Mouse (Mus musculus) kidney, embryonic 14.5 days (tissue): ENCODE data around the gene Ank. TPM values are rescaled to one million over a fixed set of nuclear protein-coding genes. Genes with fewer than 3 reads are reported as not detected.
"Not testable (repeated sequence)": the region's sequence is repeated elsewhere in the genome, so short reads cannot be mapped to it uniquely, and the experiment has no call there.

ENCODE experiments used
- ATAC-seq: fragments of 200-750 bp; cut with Nextera tagmentation; 2 replicates; pipeline ENCODE4 v1.8.0; 2017; ENCODE audit warnings: moderate number of reproducible peaks, mild to moderate bottlenecking, moderate TSS enrichment, moderate library complexity; ENCODE audit not compliant: low FRiP score, low TSS enrichment
- H3K27ac ChIP-seq: fragments of 300-500 bp; sonication (generic); 2 replicates; pipeline ENCODE4 v1.5.1; 2014; ENCODE audit warnings: low read depth, mild to moderate bottlenecking, low read length, moderate library complexity, mixed read lengths
- H3K27me3 ChIP-seq: fragments of 300-500 bp; sonication (generic); 2 replicates; pipeline ENCODE4 v1.6.1; 2014; ENCODE audit warnings: mild to moderate bottlenecking, low read length; ENCODE audit not compliant: control insufficient read depth, insufficient read depth
- H3K36me3 ChIP-seq: fragments of 300-500 bp; sonication (generic); 2 replicates; pipeline ENCODE4 v1.6.1; 2014; ENCODE audit warnings: low read length, mixed read lengths; ENCODE audit not compliant: control insufficient read depth, insufficient read depth
- H3K4me1 ChIP-seq: fragments of 300-500 bp; sonication (generic); 2 replicates; pipeline ENCODE4 v1.6.1; 2014; ENCODE audit warnings: low read length, mixed read lengths; ENCODE audit not compliant: control insufficient read depth, insufficient read depth
- H3K4me2 ChIP-seq: fragments of 300-500 bp; sonication (generic); replicated peaks from 2 replicates; pipeline ENCODE4 v1.6.1; 2014; ENCODE audit warnings: low read depth, mild to moderate bottlenecking, low read length
- H3K4me3 ChIP-seq: fragments of 300-500 bp; sonication (generic); 2 replicates; pipeline ENCODE4 v1.5.1; 2014; ENCODE audit warnings: mild to moderate bottlenecking, low read length
- H3K9ac ChIP-seq: fragments of 300-500 bp; sonication (generic); 2 replicates; pipeline ENCODE4 v1.6.1; 2014; ENCODE audit warnings: low read depth, mild to moderate bottlenecking, low read length, moderate library complexity
- H3K9me3 ChIP-seq: fragments of 300-500 bp; sonication (generic); 2 replicates; pipeline ENCODE4 v1.6.1; 2016; ENCODE audit warnings: low read length; ENCODE audit not compliant: control insufficient read depth
- WGBS: fragments of 180-500 bp; shearing (Covaris S2); extraction: QIAGEN DNeasy Blood & Tissue Kit; methylation state at CpG from one replicate; pipeline ENCODE4 v1.1.7; 2014; 5-methylcytosine and 5-hydroxymethylcytosine counted together
- polyA plus RNA-seq: library from polyadenylated mRNA; unstranded; fragments of >200 nt; fragmentation: Nextera tagmentation; extraction: Ambion mirVana; gene quantifications from 2 replicates; pipeline ENCODE4 v1.2.1, GENCODE M21; 2014

Ank gene
- polyA plus RNA-seq, 1 experiment from 2014 or later, result 10.3 TPM

DNA sequence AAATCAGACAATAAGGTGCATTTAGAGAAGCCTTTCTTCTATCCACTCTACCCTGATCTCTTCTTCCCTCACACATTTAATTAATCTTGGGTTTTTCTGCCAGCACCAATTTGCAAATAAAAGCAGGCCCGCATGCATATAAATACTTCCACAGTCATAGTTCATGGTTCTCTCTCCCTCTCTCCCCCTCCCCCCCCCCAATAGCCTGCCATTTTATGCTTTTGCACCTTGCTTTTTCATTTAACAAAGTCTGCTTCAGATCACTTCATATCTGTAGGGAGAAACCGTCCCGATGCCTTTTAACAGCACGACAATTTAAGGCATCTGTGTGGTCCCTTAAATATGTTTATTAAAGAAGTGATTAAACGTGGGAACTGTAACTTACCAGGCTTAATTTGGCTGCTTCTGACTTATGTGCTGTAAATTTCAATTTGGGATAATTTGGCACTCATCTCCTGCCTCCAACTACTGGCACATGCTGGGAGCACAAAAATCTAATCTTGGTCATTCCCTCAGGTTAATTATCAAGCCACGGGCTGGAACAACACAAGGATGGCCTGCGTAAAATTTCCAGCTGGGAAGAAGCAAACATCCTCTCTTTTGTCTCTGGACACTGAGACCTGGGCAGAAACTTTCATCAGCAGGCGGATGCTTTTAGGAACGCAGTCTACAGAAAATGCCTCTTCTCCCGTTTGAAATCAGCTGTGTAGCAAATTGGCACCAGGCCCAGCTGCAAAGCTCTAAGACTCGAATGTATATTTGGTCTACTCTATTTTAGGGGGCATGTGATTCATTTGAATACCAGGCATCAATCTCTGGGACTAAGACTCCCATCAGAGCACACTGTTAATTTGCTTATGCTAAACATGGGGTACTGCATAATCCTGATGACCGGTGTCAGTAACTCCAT is 4.9 kb upstream of the Ank start:
- no peaks in the 10 kb centered on the region for H3K36me3 ChIP-seq
- 58% methylated on average over 12 of the region's 12 CpGs for WGBS
- no peaks in the 10 kb centered on the region for H3K27me3 ChIP-seq
- no peaks in the 10 kb centered on the region; the same call in 1 of the 2 replicates for H3K4me1 ChIP-seq
- no peak for ATAC-seq
- H3K4me3 ChIP-seq, result no peak overlapping the region
- no peak overlapping the region for H3K4me2 ChIP-seq
- no peak overlapping the region for H3K27ac ChIP-seq
- no peaks in the 10 kb centered on the region for H3K9me3 ChIP-seq
- H3K9ac ChIP-seq, result no peak overlapping the region

DNA sequence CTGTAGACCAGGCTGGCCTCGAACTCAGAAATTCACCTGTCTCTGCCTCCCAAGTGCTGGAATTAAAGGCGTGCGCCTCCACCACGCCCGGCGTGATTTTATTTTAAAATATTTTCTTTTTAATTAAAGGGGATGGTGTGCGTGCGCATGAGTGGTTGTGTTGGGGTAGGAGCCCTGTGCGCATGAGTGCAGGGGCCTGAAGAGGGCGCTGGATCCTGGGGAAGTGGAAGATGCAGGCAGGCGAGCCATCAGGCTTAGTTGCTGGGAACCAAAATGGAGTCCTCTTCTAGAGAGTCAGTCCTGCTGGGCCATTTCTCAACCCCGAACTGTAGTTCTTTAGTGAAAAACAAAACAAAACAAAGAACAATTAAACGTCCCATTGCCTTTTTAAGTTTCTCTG is 2.6 kb upstream of the Ank start:
- no peak overlapping the region for H3K4me3 ChIP-seq
- no peak overlapping the region for H3K27ac ChIP-seq
- ATAC-seq, result no peak
- H3K9me3 ChIP-seq, result no peaks in the 10 kb centered on the region
- WGBS, result 92% methylated on average over 13 of the region's 13 CpGs
- H3K27me3 ChIP-seq, result no peaks in the 10 kb centered on the region; the same call in 1 of the 2 replicates
- peaks cover 4% of the 10 kb centered on the region; the same call in 1 of the 2 replicates for H3K4me1 ChIP-seq
- H3K9ac ChIP-seq, result no peak overlapping the region
- no peak overlapping the region for H3K4me2 ChIP-seq
- H3K36me3 ChIP-seq, result no peaks in the 10 kb centered on the region

- Histone ChIP-seq H3K27me3 (no peaks in the 10 kb centered on the region; the same call in 1 of the 2 replicates), H3K9ac (peak overlapping the region; percentile 79; the same call in 1 of the 2 replicates), H3K36me3 (no peaks in the 10 kb centered on the region), H3K4me1 (peaks cover 4% of the 10 kb centered on the region; the same call in 1 of the 2 replicates), H3K4me3 (peak overlapping the region; percentile 77), H3K27ac (no peak overlapping the region), H3K4me2 (peak overlapping the region; percentile 90), H3K9me3 (no peaks in the 10 kb centered on the region)
- 25% methylated on average over 8 of the region's 8 CpGs for WGBS
- no peak for ATAC-seq
Observed at GRCm38 (mm10) chr15:27465391-27466005, 979 bp upstream of the Ank start.

DNA sequence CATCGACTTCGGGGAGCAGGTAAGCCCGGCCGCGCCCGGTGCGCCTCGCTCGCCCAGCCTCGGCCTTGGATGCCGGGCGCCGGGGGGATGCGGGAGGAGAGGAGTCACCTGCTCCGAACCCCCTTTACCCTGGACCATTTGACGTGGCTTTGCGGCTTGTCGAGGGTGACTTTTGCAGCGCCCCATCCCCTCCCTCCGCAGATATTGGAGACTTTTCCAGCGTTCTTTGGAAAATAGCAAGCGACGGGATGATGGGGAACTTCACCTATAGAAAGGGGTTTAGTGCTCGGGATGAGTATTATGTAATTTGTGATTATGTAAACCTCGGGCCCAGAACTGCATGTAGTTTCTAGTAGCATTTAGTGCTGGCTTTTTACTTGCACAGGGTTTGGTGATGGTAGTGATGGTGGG is 609 bp downstream of the Ank start:
- H3K36me3 ChIP-seq, result no peaks in the 10 kb centered on the region

DNA sequence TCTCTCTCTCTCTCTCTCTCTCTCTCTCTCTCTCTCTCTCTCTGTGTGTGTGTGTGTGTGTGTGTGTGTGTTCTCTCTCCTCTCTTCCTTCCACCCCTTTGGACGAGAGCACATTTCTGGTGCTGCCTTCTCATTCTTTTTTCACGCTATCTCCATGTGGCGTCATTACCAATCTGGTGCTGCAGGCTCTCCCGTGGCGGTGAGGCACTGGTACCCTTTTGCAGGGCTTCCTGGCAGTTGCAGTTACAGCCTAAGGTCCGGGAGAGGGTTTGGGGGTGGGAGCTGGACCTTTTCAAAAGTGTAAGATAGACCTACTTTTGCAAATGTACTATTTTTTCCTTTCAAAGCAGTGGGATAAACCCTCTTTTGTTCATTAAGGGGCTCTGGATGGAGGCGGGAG is 1.2 kb downstream of the Ank start:
- 0 out of 2 replicates have a peak overlapping the region, but pooled peaks have one; percentile 79 for H3K9ac ChIP-seq
- 16% methylated on average over 7 of the region's 7 CpGs for WGBS
- H3K9me3 ChIP-seq, result no peaks in the 10 kb centered on the region
- H3K4me3 ChIP-seq, result peak overlapping the region; percentile 77
- H3K4me2 ChIP-seq, result peak overlapping the region; percentile 90
- H3K27me3 ChIP-seq, result no peaks in the 10 kb centered on the region; the same call in 1 of the 2 replicates
- no peak for ATAC-seq
- H3K4me1 ChIP-seq, result peaks cover 4% of the 10 kb centered on the region; the same call in 1 of the 2 replicates
- no peaks in the 10 kb centered on the region for H3K36me3 ChIP-seq
- no peak overlapping the region for H3K27ac ChIP-seq

More for the DNA sequence above, 609 bp downstream of the Ank start:
- peak overlapping the region; percentile 90 for H3K4me2 ChIP-seq
- H3K9ac ChIP-seq, result peak overlapping the region; percentile 79
- peaks cover 4% of the 10 kb centered on the region; the same call in 1 of the 2 replicates for H3K4me1 ChIP-seq
- WGBS, result under 1% methylated on average over 25 of the region's 25 CpGs
- H3K27me3 ChIP-seq, result no peaks in the 10 kb centered on the region; the same call in 1 of the 2 replicates
- peak; percentile 37 for ATAC-seq
- no peaks in the 10 kb centered on the region for H3K9me3 ChIP-seq
- peak overlapping the region; percentile 77 for H3K4me3 ChIP-seq
- H3K27ac ChIP-seq, result no peak overlapping the region

- ATAC-seq, result no peak
- H3K4me1 ChIP-seq, result peaks cover 4% of the 10 kb centered on the region; the same call in 1 of the 2 replicates
- H3K4me2 ChIP-seq, result no peak overlapping the region
- H3K9me3 ChIP-seq, result no peaks in the 10 kb centered on the region
- no peak overlapping the region for H3K9ac ChIP-seq
- no peak overlapping the region for H3K27ac ChIP-seq
- no peaks in the 10 kb centered on the region for H3K36me3 ChIP-seq
- H3K4me3 ChIP-seq, result no peak overlapping the region
- WGBS, result 78% methylated on average over 4 of the region's 4 CpGs
- H3K27me3 ChIP-seq, result no peaks in the 10 kb centered on the region; the same call in 1 of the 2 replicates
Observed at GRCm38 (mm10) chr15:27468822-27469488, 2.5 kb downstream of the Ank start.

- not testable (repeated sequence) for H3K27ac ChIP-seq, H3K4me3 ChIP-seq, ATAC-seq, H3K4me2 ChIP-seq, H3K27me3 ChIP-seq, H3K4me1 ChIP-seq, H3K36me3 ChIP-seq, H3K9ac ChIP-seq, H3K9me3 ChIP-seq
- 76% methylated on average over 3 of the region's 3 CpGs for WGBS
Observed at GRCm38 (mm10) chr15:27470346-27470745, 3.9 kb downstream of the Ank start.

- Histone ChIP-seq H3K4me2 (no peak overlapping the region), H3K9ac (no peak overlapping the region), H3K27me3 (no peaks in the 10 kb centered on the region; the same call in 1 of the 2 replicates), H3K36me3 (no peaks in the 10 kb centered on the region), H3K27ac (no peak overlapping the region), H3K4me1 (0 out of 2 replicates have a peak, but pooled peaks cover 4% of the 10 kb centered on the region), H3K9me3 (no peaks in the 10 kb centered on the region), H3K4me3 (no peak overlapping the region)
- no peak for ATAC-seq
- WGBS, result 87% methylated on average over 9 of the region's 9 CpGs
Observed at GRCm38 (mm10) chr15:27472315-27472714, 5.8 kb downstream of the Ank start.
